Mouse (Mus musculus) heart, postnatal 0 days (tissue): ENCODE results near the gene Aspa.

Experiments used
- CTCF ChIP-seq: IDR thresholded peaks from 2 replicates; pipeline ENCODE4 v1.5.1; 2016; ENCODE audit warnings: antibody characterized with exemption, control low read depth, low read depth
- EP300 ChIP-seq: IDR thresholded peaks from 2 replicates; pipeline ENCODE4 v1.6.1; 2016; ENCODE audit warnings: antibody characterized with exemption, low read depth

DNA sequence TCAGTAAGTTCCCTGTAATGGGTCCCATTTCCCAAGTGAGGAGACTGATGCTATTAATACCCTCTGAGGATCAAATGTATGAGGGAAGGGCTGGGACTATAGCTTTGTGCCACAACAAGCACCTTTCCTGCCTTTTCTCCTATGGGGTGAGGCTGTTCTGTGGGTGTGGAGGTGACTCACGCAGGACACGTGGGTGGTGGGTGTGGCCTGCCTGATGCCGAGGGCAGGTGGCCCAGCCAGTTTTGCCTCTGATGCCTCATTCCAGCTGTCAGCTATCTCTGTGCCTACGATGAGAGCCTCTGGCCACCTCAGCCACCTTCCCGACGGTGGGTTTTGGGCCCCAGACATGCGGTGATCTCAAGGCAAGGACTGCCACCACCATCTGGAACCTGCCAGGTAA, 62.1 kb downstream of the Aspa start, which contains the start of gene Trpv3:
- TF ChIP-seq CTCF (no peak), EP300 (no peak)
